8 mouse cellular contexts compared by ENCODE assay signal in the genomic region with DNA sequence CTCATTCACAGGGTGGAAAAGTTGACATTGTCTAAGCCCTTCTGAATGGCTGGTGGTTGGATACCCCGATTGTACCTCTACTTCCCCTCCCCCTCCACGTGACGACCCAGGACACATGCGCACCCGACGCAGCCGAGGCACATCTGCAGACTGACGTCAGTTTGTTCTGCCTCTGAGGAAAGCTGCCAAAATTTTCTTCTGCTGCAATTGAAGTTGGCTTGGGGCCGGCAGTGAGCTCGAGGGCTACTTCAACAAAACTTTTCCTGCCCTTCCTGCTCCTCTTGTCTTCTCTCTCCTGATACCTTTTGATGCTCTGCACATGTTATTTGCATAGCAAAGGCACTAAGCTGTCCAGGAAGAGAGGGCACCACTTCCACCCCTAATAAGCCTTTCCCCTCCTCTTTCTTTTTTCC. TPM values are rescaled to one million over a fixed set of nuclear protein-coding genes. Genes with fewer than 3 reads are reported as not detected.
A peak's percentile ranks its signal among the peaks of the same experiment; 100 is the strongest.
DNase-seq lines count a peak whose midpoint lies in the region; ATAC-seq lines count a peak whose summit lies in the region.

No protein-coding gene starts in this region.

- H3K4me3 ChIP-seq in hindbrain, embryonic 15.5 days: peak overlapping the region; percentile 41

- peak overlapping the region; percentile 66 for H3K27ac ChIP-seq in hindbrain, embryonic 15.5 days (replicated peaks)

- H3K27me3 ChIP-seq in hindbrain, embryonic 15.5 days: no peaks in the 10 kb centered on the region

- peak; percentile 87 for ATAC-seq in common myeloid progenitor, adult 5-6 weeks (replicated peaks; ENCODE audit: low read depth, poor library complexity, severe bottlenecking)
- ATAC-seq in hindbrain, embryonic 15.5 days (ENCODE audit: low FRiP score, low read depth): peak; percentile 96

- 1% methylated on average over 10 of the region's 10 CpGs for WGBS in hindbrain, embryonic 15.5 days

- 0 out of 2 replicates have a peak overlapping the region, but pooled peaks have one; percentile 29 for H3K9ac ChIP-seq in hindbrain, embryonic 15.5 days

- H3K36me3 ChIP-seq in hindbrain, embryonic 15.5 days: no peaks in the 10 kb centered on the region

- peaks cover 23% of the 10 kb centered on the region for H3K4me1 ChIP-seq in hindbrain, embryonic 15.5 days (replicated peaks)

- peak overlapping the region; percentile 71 for H3K4me2 ChIP-seq in hindbrain, embryonic 15.5 days

- H3K9me3 ChIP-seq in hindbrain, embryonic 15.5 days: no peaks in the 10 kb centered on the region

- peak; percentile 66 for DNase-seq in ZHBTc4 (ENCODE audit: low read depth, low spot score)
- DNase-seq in gastrocnemius, adult 18-20 months (ENCODE audit: low spot score): peak; percentile 95
- peak; percentile 87 for DNase-seq in left cerebral cortex, adult 11 months (ENCODE audit: low spot score)
- peak; percentile 97 for DNase-seq in lung, postnatal 36 days
- DNase-seq in retina, postnatal 1 day: peak; percentile 88
- peak; percentile 90 for DNase-seq in thymus, postnatal 4 days

RNA-seq across cellular contexts. Expression of a gene that starts 0.7 kb away (rescaled TPM):
- 3.0 and 3.6 TPM in 2 replicates for total RNA-seq in common myeloid progenitor, adult 5-6 weeks (2017)
- 1 to 10 TPM; 1.1 to 1.7 TPM for total RNA-seq in gastrocnemius, adult 18-20 months (2021)
- polyA plus RNA-seq in hindbrain, embryonic 15.5 days (2015; fragmentation: Nextera tagmentation; extraction: Ambion mirVana): 1.2 and 1.8 TPM in 2 replicates

RNA-seq across cellular contexts. Expression of a gene that starts 58.3 kb away (rescaled TPM):
- 34.3 and 40.9 TPM in 2 replicates for total RNA-seq in common myeloid progenitor, adult 5-6 weeks (2017)
- 1 to 10 TPM; 7.8 to 7.9 TPM for total RNA-seq in gastrocnemius, adult 18-20 months (2021)
- 6.2 and 7.7 TPM in 2 replicates for polyA plus RNA-seq in hindbrain, embryonic 15.5 days (2015; fragmentation: Nextera tagmentation; extraction: Ambion mirVana)

RNA-seq across cellular contexts. Expression of a gene that starts 58.5 kb away (rescaled TPM):
- total RNA-seq in common myeloid progenitor, adult 5-6 weeks (2017): 87.1 and 134 TPM in 2 replicates
- total RNA-seq in gastrocnemius, adult 18-20 months (2021): under 1 TPM; 0.25 to 0.50 TPM
- polyA plus RNA-seq in hindbrain, embryonic 15.5 days (2015; fragmentation: Nextera tagmentation; extraction: Ambion mirVana): 16.2 and 17.7 TPM in 2 replicates

Comparison
In these comparisons a context has a peak if more than half of its experiments do, and no peak if none do; other contexts are left out.
1. Peak in every context shown above with its lines: DNase-seq, ATAC-seq, H3K4me3 ChIP-seq and H3K27ac ChIP-seq.
2. RNA of a gene that starts 58.5 kb away (total RNA-seq): 87.1 to 134 TPM in common myeloid progenitor, adult 5-6 weeks; 0.25 to 0.50 TPM in gastrocnemius, adult 18-20 months; every median in the first group is over 10 times any median in the second.